Mouse (Mus musculus): ENCODE measurements at regions not wholly inside any gene's neighbourhood (a gene's known extent, or its start where the extent isn't known, plus 50 kb on each side); places are given as distances from the start of the nearest gene placed in this dataset.

- DNase-seq (ENCODE audit: low spot score): peak; percentile 5
Observed at GRCm38 (mm10) chr3:43923497-43923896, 1454.7 kb upstream of the Pcdh10 start.

DNA sequence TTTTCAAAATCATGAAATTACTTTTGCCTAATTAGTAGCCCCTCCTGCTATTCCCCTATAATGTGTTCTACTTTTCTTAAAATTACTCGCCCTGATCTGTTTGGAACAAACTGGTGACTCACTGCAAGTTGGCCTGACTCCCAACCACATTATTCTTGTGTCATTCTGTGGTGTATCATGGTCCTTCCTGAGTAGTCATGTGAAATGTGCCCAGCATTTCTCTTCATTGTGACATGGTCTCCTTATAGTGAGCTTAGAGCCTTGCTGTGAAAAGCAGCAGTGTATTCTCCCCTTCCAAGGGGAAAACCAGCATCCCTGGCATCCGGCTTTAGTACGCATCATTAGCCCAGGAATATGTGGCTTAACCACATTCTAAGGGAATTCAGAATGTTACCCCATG lies 1432.4 kb upstream of the Pcdh10 start:
- peak; percentile 4 for DNase-seq (ENCODE audit: low spot score)

Measured in MN1 (cell line).